Mouse (Mus musculus) lung, postnatal 25 days (tissue): ENCODE measurements at regions not wholly inside any gene's neighbourhood (a gene's known extent, or its start where the extent isn't known, plus 50 kb on each side); places are given as distances from the start of the nearest gene placed in this dataset.
A peak's percentile ranks its signal among the peaks of the same experiment; 100 is the strongest.
"Not testable (repeated sequence)": the region's sequence is repeated elsewhere in the genome, so short reads cannot be mapped to it uniquely, and the experiment has no call there.

ENCODE experiments used
- DNase-seq: peaks from one replicate; pipeline ENCODE4 v3.0.0; 2022; ENCODE audit warnings: low spot score

DNA sequence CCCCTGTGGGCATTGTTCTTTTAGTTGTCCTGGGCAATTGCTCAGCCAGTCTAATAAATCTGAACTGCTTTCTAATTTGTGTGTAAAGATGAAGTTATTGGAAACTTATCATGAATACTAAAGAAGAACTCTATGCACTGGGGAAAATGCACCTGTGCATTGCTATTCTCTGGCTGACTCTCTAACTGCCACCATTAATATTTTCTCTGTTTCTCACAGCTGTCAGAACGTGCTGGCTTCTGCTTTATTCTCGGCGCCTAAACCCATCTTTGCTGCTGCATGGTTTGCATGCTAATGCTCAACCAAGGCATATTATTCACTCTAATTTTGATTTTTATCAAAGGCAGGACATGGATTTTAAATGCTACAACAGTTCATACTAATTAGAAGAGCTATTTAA lies 128.9 kb upstream of the Gm527 start:
- DNase-seq = no peak

DNA sequence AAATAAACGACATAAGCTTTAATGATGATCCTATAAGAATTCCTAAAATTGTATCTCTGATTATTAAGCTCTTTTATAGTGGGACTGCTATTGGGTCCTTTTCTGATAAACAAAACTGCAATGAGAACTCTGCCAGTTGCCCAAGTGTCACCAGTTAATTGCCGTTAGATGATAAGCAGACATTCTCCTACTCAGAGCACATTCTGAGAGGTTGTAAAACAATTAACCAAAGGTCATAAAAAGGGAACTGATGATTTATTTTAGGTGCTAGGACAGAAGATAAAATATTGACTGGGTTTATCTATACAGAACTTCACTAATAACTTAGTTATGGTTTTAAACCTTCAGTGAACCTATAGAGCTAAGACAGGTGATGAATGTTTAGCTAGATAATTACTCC lies 109.2 kb upstream of the Gm527 start:
- DNase-seq = not testable (repeated sequence)

GRCm38 (mm10) chr12:64810081-64810480 lies 107.6 kb upstream of the Gm527 start:
- DNase-seq = no peak

DNA sequence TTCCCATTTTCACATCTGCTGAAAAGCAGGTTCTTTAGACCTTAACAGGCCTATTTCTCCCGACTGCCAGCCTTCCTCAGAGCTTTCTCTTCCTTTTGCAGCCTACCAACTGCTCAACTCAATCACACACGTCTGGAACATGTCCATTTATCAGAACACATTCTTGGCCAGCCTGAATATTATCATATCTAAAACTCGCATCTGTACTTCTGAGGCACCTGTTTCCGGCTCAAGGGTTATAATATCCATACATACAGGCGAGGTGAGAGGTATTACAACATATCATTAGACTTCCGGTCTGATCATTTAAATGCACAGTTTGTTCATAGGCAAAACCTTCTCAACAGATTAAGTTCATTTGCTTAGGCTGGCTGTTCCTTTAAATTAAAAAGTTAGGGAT lies 101.8 kb upstream of the Gm527 start:
- no peak for DNase-seq

- no peak for DNase-seq
Measured at GRCm38 (mm10) chr12:64817056-64817810, 100.5 kb upstream of the Gm527 start.

DNA sequence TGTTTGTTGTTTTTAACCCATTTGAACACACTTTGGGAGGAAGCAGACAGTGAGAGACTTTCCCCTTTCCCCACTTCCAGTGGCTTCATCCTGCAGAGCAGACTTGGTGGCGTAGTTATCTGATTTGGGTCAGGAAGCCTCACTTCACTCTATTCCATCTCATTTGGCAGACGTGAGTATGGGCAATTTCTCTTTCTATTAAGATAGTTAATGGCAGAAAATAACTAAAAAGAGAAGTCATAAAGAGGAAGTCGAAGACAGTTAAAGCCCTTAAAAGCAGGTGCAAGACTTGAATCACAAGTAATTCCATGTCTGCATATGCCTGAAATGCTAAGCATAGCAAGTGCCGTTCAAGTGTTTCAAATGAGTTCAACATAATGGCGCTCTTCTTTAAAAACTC lies 97.0 kb upstream of the Gm527 start:
- no peak for DNase-seq

GRCm38 (mm10) chr12:64829662-64830249 lies 88.0 kb upstream of the Gm527 start:
- peak; percentile 18 for DNase-seq

GRCm38 (mm10) chr12:64832313-64833151 lies 85.2 kb upstream of the Gm527 start:
- DNase-seq = no peak

DNA sequence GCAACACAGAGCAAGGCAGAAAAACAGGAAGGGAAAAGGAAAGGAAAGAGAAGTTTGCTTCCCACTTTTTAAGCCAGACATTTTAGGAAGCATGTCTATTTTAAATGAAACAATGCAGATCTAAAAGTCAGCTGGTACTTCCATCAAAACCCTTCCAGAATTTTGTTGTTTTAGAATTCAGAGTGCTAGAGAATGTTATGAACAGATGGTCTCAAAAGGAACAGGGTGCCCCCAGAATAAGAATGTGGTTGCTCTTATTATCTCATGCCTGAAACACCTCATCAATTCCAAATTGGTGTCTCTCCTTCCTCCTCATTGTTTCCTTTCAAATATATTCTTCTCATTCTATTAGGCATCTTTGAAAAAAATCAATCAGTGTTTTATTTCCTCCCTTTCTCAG lies 60.0 kb upstream of the Gm527 start:
- no peak for DNase-seq
